Mouse (Mus musculus): ENCODE measurements at regions not wholly inside any gene's neighbourhood (a gene's known extent, or its start where the extent isn't known, plus 50 kb on each side); places are given as distances from the start of the nearest gene placed in this dataset.

GRCm38 (mm10) chr10:97346949-97347348, 132.5 kb upstream of the Dcn start:
- DNase-seq (ENCODE audit: low spot score in 2 of 2) = no peak

- no peak for DNase-seq (ENCODE audit: low spot score in 2 of 2)
Measured at GRCm38 (mm10) chr10:97368625-97369024, 110.8 kb upstream of the Dcn start.

GRCm38 (mm10) chr10:97375824-97376223, 103.6 kb upstream of the Dcn start:
- DNase-seq (ENCODE audit: low spot score in 2 of 2) = peak; percentile 44 to 45

- no peak for DNase-seq (ENCODE audit: low spot score in 2 of 2)
Measured at GRCm38 (mm10) chr10:97376376-97376775, 103.0 kb upstream of the Dcn start.

- no peak for DNase-seq (ENCODE audit: low spot score in 2 of 2)
Measured at GRCm38 (mm10) chr10:97381586-97381985, 97.8 kb upstream of the Dcn start.

GRCm38 (mm10) chr10:97383881-97384280, 95.5 kb upstream of the Dcn start:
- DNase-seq (ENCODE audit: low spot score in 2 of 2) = no peak

- DNase-seq (ENCODE audit: low spot score in 2 of 2) = no peak
Measured at GRCm38 (mm10) chr10:97387196-97387876, 92.1 kb upstream of the Dcn start.

GRCm38 (mm10) chr10:97389647-97390590, 89.5 kb upstream of the Dcn start:
- no peak for DNase-seq (ENCODE audit: low spot score in 2 of 2)

GRCm38 (mm10) chr10:97397062-97397771, 82.2 kb upstream of the Dcn start:
- DNase-seq (ENCODE audit: low spot score in 2 of 2) = no peak

GRCm38 (mm10) chr10:97397896-97398295, 81.5 kb upstream of the Dcn start:
- DNase-seq (ENCODE audit: low spot score in 2 of 2) = no peak

- no peak for DNase-seq (ENCODE audit: low spot score in 2 of 2)
Measured at GRCm38 (mm10) chr10:97402524-97402923, 76.9 kb upstream of the Dcn start.

GRCm38 (mm10) chr10:97404076-97404787, 75.2 kb upstream of the Dcn start:
- no peak for DNase-seq (ENCODE audit: low spot score in 2 of 2)

GRCm38 (mm10) chr10:97409181-97409581, 70.2 kb upstream of the Dcn start:
- DNase-seq (ENCODE audit: low spot score in 2 of 2) = no peak

- DNase-seq (ENCODE audit: low spot score in 2 of 2) = no peak
Measured at GRCm38 (mm10) chr10:97409909-97410308, 69.5 kb upstream of the Dcn start.

GRCm38 (mm10) chr10:97422579-97422978, 56.8 kb upstream of the Dcn start:
- no peak for DNase-seq (ENCODE audit: low spot score in 2 of 2)

GRCm38 (mm10) chr10:97423039-97423700, 56.2 kb upstream of the Dcn start:
- DNase-seq (ENCODE audit: low spot score in 2 of 2) = no peak

Data from adrenal gland, adult 18-20 months (tissue).